Mouse (Mus musculus) thymus, postnatal 14 days (tissue): ENCODE measurements around the gene Gm11563.
"Not testable (repeated sequence)": the region's sequence is repeated elsewhere in the genome, so short reads cannot be mapped to it uniquely, and the experiment has no call there.

Experiments used
- DNase-seq: peaks from one replicate; pipeline ENCODE4 v3.0.0; 2021

Gm11563 gene

GRCm38 (mm10) chr11:99658467-99659010 lies at the start of gene Gm11563:
Gm11563 (minus strand) TSS chr11:99658960.
- not testable (repeated sequence) for DNase-seq

GRCm38 (mm10) chr11:99690463-99690862 lies 31.7 kb upstream of the Gm11563 start, which contains the start of gene Gm14190:
Gm14190 (minus strand) TSS chr11:99690740.
- DNase-seq = no peak

- not testable (repeated sequence) for DNase-seq
These were observed 26.5 kb upstream of the Gm11563 start for GRCm38 (mm10) chr11:99685235-99685634.

- DNase-seq = no peak
These were observed 24.7 kb upstream of the Gm11563 start for GRCm38 (mm10) chr11:99683481-99683880.

- no peak for DNase-seq
These were observed 7.1 kb upstream of the Gm11563 start, which contains the start of gene Krtap4-6 for GRCm38 (mm10) chr11:99665860-99666259. Krtap4-6 (minus strand) TSS chr11:99665960.

- DNase-seq = no peak
These were observed 4.0 kb upstream of the Gm11563 start for GRCm38 (mm10) chr11:99662802-99663201.

GRCm38 (mm10) chr11:99659256-99659655 lies 496 bp upstream of the Gm11563 start:
- no peak for DNase-seq

GRCm38 (mm10) chr11:99657051-99657450 lies 1.7 kb downstream of the Gm11563 start:
- DNase-seq = no peak

- DNase-seq = no peak
These were observed 8.6 kb downstream of the Gm11563 start, which contains the start of gene Gm11555 for GRCm38 (mm10) chr11:99650136-99650535. Gm11555 (minus strand) TSS chr11:99650236.

- no peak for DNase-seq
These were observed 12.3 kb downstream of the Gm11563 start for GRCm38 (mm10) chr11:99646444-99646843.

GRCm38 (mm10) chr11:99644351-99644750 lies 14.4 kb downstream of the Gm11563 start:
- DNase-seq = no peak

- not testable (repeated sequence) for DNase-seq
These were observed 15.1 kb downstream of the Gm11563 start, which contains the start of gene Krtap4-7 for GRCm38 (mm10) chr11:99643635-99644139. Krtap4-7 (minus strand) TSS chr11:99644089.

- DNase-seq = no peak
These were observed 17.8 kb downstream of the Gm11563 start for GRCm38 (mm10) chr11:99640926-99641325.

- no peak for DNase-seq
These were observed 21.7 kb downstream of the Gm11563 start for GRCm38 (mm10) chr11:99637086-99637485.

- DNase-seq = no peak
These were observed 24.1 kb downstream of the Gm11563 start, which contains the start of gene Krtap4-2 for GRCm38 (mm10) chr11:99634653-99635134. Krtap4-2 (minus strand) TSS chr11:99635084.

- DNase-seq = no peak
These were observed 25.5 kb downstream of the Gm11563 start for GRCm38 (mm10) chr11:99633293-99633692.

- DNase-seq = no peak
These were observed 27.9 kb downstream of the Gm11563 start for GRCm38 (mm10) chr11:99630890-99631289.

- DNase-seq = no peak
These were observed 30.6 kb downstream of the Gm11563 start, which contains the start of gene Krtap4-1 for GRCm38 (mm10) chr11:99628138-99628537. Krtap4-1 (minus strand) TSS chr11:99628238.

GRCm38 (mm10) chr11:99620335-99620734 lies 38.4 kb downstream of the Gm11563 start, which contains the start of gene Gm11562:
Gm11562 (minus strand) TSS chr11:99620435.
- no peak for DNase-seq

GRCm38 (mm10) chr11:99614796-99615363 lies 43.9 kb downstream of the Gm11563 start, which contains the start of gene Krtap2-4:
Krtap2-4 (minus strand) TSS chr11:99614846.
- DNase-seq = no peak

- not testable (repeated sequence) for DNase-seq
These were observed 48.7 kb downstream of the Gm11563 start, which contains the start of gene Gm11937 for GRCm38 (mm10) chr11:99610089-99610488. Gm11937 (minus strand) TSS chr11:99610189.

- no peak for DNase-seq
These were observed 49.6 kb downstream of the Gm11563 start for GRCm38 (mm10) chr11:99609126-99609525.
